Mouse (Mus musculus) layer of hippocampus, adult 18-20 months (tissue): ENCODE measurements at regions not wholly inside any gene's neighbourhood (a gene's known extent, or its start where the extent isn't known, plus 50 kb on each side); places are given as distances from the start of the nearest gene placed in this dataset.

Experiments
- DNase-seq, 2 experiments: peaks; one replicate each; pipeline ENCODE4 v3.0.0; 2022; ENCODE audit warnings: low spot score in 2 of 2

DNA sequence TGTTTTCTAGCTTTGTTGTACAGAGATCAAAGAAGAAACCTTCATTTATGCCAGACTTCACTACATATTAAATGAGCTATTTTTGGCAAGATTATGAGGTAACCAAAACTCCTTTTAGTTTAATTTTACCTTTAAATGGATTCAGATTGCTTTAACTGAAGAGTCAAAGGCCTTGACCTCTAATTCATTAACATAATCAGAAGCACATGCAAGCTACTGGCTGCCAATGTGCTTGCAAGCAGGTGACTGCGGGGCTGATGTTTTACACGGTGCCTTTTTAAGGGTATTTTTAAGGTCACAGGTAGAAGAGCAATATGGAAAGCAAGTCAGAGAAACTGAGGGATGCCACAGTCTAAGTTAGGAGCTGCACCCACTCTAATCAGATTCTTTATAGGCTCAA is 1066.0 kb upstream of the Zeb2 start:
- no peak for DNase-seq

DNA sequence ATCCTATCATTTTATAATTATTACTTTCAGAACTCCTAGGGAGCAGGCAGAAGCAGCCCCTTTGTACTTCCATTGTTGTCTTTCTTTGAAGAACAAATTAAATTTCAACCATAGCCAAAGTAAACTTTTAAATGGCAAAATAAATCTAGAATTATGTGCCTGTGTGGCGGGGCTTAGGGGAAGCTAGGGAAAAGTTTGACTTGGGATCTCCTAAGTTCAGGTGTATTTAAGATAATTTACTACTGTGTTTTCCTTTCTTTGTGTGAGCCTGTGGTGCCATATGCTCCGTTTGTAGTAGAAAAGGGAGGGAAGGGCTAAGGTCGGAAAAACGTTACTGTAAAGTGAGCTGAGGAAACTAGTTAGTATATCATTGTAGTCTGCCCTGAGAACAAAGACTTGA is 1062.5 kb upstream of the Zeb2 start:
- DNase-seq: no peak

DNA sequence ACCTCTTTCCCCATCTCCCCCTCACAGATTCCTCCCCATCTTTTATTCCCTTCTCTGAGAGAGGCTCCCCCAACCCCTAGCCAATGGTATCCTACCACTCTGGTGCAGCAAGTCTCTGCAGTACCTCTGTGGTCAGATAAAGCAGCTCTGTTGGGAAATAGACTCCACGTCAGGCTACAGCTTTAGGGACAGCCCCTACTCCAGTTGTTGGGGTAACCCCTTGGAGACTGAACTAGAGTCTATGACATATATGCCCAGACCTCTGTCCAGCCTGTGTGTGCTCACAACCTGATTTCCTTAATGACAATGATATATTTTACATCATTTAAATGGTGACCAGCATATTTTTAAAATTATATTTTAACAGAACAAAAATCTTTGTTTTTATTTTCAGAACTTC is 1051.3 kb upstream of the Zeb2 start:
- no peak for DNase-seq

DNA sequence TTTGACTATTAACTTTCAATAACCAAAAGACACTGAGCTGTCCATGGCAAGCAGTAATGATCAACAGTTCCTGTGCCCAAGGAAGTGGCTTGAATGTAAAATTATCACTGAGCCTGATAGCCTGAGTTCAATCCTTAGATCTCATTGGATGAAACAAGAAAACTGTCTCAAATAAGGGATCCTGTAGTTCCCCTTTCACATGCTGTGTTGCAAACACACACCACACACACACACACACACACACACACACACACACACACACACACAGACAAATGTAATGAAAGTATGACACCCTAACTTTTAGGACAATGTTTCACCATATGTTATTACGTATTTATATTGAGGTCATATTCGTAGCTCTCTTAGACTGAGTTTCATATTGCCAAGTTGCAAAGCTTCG is 1032.7 kb upstream of the Zeb2 start:
- DNase-seq: no peak

DNA sequence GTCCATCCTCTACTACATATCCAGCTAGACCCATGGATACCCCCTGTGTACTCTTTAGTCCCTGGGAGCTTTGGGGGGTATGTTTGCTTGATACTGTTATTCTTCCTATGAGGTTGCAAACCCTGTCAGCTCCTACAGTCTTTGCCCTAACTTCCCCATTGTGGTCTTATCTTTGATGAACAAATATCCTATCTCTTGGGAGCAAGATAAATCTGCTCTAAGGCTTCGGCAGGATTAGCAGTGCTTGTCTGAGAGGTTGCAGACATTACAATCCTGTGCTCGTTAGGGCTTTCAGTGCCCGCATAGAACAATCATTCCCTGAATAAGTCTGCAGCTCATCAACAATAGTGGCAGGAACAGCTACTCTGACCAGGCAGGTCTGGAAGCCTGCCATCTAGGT is 1002.7 kb upstream of the Zeb2 start:
- no peak for DNase-seq

DNA sequence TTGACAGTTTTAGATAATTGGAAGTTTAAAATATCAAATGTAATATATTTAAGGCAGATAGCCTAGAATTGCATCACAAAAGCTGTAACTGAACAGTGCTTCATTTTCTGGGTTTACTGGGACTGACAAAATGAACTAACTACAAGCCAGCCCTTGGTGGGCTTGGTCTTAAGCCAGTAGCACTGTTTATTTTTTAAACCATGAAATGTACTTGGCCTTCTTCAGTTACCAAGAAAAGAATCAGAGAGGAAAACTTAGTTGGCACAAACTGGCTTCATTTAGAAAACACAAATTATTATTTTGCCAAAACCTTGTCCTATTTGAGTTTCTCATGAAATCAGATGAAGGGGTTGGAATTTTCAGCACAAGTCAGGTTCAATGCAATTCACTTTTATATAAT is 989.8 kb upstream of the Zeb2 start:
- DNase-seq: no peak

DNA sequence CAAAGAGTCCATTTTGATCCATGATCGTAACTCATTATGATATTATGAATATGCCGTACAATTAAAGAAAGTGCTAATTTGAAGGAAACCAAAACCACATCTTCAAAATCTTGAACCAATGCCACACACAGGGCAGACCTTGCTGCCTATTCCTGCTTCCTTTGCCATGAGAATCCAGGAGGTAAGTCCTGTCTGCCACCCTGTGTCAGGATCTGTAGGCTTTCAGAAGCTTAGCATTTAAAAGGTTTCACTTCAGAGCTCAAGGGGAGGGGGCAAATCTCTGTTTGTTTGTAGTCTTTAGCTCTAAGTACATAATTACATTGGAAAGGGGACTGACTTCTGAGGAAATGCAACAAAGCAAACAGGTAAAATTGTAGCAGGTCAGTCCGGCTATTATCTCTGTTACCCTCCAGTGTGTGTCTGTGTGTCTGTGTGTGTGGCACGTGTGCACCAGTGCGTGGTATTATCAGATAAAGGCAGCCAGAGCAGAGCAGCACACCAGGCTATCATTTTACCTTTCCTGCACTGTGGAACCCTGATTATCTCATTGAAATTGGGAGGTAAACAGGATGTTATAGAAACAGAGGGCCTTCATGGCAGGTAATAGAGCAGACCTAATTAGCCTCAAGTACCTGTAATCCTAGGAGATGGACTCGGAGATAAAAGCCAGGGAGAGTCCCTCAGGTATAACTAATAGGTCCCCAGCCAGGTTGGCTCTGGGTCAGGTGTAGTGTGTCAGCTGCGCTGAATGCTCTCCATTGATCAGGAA is 948.0 kb upstream of the Zeb2 start:
- no peak for DNase-seq

DNA sequence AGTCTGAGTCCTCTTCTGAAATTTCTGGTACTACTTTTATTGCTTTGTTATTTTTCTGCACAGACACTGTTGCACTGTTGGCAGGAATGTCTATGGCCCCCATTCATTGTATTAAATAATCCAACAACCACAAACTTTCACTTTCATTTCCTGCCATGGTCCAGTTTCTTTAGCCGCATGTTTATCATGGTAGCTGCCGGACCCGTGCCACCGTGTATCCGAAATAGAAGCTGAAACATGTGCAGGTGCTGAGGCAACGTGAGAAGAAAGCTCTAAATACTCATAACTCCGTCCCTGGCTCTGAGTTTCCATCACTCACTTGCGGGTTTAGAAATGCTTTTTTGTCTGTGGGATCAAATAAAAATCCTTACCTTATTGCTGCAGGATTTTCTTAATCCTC is 938.5 kb upstream of the Zeb2 start:
- no peak for DNase-seq

DNA sequence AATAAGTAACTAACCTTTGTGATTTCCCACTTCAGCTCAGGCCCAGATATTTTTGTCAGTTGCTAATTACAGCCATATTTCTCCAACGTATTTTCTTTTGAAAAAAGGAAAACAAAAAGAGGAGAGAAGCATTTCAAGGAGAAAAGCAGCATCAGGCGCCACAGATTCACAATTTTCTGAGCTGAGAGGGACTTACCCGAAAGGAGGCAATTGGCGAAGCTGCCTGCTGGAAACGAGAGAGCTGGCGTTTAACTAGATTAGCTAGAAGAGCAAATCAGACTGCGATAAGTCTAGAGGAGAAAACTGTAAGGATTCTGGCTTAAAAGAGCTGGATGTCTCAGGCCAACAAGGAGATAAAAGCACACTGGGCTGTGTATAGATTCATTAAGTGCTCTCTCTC is 937.7 kb upstream of the Zeb2 start:
- DNase-seq: peak in 1 of 2 experiments; percentile 35

DNA sequence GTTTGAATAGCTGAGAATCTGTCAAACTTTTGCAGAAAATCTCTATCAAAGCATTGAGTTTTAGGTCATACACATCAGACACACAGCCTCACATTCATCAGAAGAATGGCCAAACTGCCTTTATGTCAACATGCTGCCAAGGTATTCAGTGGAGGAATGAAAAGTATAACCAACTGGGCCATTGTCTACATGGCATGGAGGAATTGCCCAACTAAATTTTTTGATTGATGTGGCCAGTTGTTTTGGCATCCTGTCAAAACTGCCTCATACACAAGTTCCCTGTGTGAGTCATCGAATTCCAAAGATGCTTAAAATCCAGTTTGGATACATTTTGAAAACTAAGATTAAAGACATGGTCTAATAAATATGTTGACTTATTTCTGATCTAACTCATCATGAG is 904.7 kb upstream of the Zeb2 start:
- DNase-seq: no peak

DNA sequence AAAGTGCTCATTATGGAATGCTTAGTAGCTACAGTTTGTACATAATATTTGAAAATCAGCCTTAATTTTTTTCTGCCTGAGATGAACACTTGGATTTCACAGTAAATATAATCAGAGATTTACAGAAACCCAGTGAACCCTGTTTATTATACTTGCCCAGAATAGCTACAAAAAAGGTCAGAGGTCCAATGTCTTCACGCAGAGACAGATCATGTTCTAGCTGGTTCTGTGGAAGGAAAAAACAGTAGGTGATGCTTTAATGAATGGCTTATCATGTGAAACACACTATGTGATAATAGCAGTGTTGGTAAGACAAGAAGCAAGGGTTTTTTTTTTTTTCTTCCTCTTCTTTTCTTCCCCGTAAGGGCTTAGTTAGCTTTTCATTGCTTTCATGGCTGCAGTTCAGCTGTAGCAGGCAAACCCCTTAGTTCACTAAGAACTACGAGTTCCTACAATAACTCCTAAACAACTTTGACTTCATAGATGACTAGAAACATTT is 896.6 kb upstream of the Zeb2 start:
- no peak for DNase-seq

DNA sequence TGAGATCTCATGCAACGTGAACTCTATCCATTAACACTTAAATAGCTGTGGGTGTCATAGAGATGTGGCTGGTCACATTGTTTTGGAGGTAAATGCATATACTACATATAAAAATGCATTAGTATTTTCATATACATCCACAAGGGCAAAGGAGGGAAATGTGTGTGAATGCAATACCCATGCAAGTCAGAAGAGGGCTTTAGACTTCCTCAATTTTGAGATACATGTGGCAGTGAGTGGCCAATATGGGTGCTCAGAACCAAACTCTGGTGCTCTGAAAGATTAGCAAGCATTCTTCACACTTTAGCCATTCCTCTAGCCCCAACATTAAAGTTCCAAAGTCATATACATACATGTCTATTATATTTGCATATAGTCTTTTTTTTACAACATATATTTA is 895.5 kb upstream of the Zeb2 start:
- DNase-seq: no peak

DNA sequence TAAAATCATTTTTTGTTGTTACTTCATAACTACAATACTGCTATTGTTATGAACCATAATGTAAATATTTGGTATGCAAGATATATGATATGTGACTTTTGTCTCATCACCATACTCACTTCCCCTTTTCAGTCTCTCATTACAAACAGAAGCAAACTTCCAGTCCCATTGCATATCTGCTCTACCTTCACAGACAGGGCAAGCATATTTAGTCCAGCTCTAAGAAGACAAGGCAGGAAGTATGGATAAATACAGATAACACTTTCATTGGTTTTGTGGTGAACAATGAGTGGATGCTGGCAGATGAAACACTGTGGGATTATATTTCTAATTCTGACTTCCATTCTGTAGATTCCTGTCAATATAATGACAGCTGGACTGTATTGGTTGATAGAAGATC is 858.0 kb upstream of the Zeb2 start:
- no peak for DNase-seq

DNA sequence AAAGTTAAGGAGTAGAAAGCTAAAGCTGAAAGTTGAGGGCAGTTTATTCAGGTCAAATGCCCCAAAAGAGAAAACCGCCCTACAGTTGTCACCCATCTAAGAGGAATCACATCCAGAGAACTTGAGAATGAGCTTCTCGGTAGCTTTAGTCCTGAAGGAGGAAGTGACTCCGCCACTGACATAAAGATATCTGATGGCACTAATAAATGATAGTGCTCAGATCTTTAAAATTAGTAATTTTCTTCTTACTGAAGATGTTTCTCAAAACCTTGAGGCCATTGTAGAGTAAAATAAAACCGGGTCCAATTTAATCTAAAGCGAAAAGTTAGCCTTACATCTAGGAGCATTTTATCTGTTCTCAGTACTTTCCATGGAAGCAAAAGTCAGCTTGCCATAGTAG is 851.4 kb upstream of the Zeb2 start:
- no peak for DNase-seq

DNA sequence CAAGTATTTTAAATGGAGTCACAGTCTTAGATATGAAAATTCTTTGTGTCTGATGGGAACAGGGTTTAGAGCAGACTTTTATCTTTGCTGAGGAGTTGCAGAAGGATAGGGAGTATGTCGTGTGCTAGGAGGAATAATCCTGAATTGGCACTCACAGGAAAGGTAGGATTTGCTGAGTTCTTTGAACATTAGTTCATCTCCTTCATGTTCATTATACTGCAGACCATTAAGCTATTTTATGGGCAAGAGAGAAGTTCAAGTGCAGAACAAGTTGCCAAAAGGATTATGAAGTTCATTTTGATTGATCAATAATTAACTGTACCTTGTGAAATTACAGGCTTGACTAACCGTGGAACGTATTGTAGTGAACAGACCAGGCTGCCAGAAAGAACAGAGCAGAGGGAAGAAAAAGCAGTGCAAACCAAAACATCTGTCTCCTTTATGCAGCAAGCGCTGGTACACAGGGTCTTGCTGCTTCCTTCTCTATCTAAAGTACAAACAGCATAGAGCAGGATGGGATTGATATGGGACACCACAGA is 839.7 kb upstream of the Zeb2 start:
- DNase-seq: no peak

DNA sequence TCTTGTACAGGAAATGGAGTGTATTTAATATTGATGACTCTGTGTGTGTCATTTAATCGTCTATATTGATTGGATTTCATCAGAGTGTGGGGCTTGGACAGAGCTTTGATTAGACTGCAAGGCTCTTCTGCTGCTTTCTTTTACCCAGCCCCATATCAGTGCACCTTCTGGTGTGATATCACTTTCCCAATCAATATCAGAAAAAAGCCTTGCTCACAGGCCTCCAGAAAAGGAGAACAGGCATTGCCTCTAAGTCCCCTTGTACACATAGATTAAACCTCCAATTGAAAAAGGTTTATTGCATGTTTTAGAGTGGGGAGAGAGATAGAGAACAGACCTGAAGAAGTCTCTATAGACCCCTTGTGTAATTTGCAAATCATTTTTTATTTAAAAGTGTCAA is 831.6 kb upstream of the Zeb2 start:
- DNase-seq: no peak

DNA sequence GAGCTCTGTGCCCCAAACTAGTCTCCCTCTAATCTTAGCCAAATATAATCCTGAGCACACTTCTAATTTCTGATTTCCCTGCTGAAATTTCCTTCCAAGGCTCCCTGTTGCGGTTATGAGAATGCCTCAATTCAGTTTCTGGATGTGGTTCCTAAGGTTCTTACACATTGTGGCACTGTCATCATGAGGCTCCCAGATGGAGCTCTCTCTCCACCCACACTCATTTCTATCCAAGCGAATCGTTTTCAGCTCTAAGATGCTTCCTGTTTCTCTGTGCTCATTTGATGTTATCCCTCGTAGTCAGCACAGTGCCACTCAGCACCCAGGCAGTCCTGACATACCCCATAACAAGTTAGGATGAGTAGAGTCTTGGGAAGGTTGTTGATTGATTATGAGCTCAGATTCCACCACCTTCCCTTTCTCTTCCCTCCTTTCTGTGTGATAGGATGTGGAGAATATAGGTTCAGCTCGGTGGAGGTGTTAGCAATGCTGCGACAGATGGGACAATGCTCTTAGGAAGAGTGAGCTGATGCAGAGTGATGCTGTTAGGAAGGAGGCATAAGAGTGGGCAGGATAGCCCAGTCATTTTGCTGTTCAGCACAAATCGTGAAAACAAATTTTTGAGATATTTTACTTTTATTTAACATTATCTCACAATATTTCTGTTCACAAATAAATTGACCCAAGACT is 808.7 kb upstream of the Zeb2 start:
- peak; percentile 30 to 70 for DNase-seq

DNA sequence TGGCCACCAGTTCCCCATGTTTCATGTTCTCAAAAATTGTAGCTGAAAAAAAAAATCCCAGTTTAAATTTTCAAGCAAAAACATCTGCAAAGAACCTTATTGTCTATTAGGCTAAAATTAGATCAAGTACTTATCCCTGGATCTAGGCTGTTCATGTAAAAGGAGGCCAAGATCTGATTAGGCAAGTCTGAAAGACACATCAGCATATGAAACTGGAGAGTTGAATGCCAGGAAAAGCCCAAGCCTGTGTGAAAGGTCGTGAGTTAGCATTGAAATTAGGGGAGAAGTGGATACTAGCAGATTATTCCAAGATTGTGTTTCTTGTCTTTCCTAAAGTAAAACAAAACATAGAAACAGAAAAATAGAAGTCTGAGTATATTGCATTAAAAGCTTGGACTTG is 791.7 kb upstream of the Zeb2 start:
- no peak for DNase-seq

DNA sequence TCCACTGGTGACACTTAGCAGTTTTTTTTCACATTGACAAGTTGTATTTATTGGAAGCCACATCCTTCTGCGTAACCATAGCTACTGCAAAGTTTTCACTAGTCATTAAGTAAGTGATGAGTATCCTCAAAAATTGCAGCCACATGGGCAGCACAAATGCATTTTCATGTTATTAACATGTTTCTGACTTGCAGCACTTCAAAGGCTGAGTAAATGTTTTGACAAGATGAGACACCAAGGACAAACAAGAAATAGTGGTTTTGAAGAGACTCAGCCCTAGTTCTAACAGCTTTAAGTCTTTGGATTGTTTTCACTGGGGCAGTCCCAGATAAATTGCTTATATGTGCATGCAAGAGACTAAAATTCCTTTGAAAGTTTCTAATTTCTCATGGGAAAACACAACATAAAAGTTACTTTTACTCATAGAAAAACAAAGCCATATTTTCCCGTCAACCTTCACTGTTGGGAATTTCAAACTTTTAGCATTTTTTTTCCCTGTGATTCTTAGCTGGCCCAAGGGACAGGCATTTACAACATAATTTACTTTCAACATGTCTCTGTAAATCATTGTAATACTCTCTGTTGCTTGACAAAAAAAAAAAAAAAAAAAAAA is 787.5 kb upstream of the Zeb2 start:
- DNase-seq: no peak

DNA sequence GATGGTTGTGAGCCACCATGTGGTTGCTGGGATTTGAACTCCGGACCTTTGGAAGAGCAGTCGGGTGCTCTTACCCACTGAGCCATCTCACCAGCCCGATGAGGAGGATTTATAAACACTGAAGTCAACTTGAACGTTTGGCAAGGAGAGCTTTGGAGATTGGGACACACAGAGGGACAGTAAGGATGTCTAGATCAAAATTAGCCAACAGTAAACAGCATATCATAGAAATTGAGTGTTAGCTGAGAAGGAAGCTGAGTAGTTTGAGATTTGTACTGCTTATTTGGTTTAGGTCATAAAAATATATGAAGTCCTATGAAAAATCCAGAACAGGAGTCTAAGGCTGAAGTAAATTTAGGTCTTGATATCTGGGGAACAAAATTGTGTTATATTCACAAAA is 786.9 kb upstream of the Zeb2 start:
- no peak for DNase-seq

DNA sequence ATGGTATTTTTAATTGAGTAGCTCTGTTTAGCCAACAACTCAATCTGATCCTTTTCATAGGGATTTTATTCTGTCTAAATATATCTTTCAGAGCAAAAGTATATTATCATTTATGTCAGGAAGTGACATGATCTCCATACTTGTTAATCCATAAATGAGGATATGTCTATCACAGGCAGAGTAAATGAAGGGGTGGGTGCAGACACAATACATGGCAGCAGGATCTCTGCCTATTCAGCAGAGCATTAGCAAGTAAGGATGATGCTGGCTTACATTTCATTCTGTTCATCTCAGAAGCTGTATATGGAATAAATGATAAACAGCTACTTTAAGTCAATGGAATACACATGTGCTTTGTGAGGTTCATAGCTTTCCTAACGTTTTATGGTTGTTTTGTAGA is 786.2 kb upstream of the Zeb2 start:
- no peak for DNase-seq

DNA sequence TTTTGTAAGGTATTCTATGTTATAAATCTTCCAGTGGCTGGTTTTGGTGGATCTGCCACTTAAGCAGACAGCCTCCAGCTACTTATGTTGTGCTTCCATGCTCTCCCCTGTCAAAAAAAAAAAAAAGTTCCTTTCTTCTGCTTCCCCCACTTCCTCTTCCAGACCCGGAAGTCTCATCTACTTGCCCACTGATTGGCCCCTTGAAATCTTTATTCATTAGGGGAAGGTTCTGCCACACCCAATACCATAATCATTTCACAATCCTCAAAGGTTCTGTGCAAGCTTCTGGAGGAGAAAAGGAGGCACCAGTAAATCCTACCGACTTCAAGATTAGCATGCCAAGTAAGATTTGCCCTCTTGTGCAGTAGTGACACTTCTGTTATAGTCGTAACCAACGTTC is 784.7 kb upstream of the Zeb2 start:
- DNase-seq: no peak
